Comparison of ENCODE assay signal across 8 mouse cellular contexts in genomic region chr9:43104873-43105663, GRCm38 (mm10). TPM values are rescaled to one million over a fixed set of nuclear protein-coding genes. Genes with fewer than 3 reads are reported as not detected.
DNase-seq lines count a peak whose midpoint lies in the region; ATAC-seq lines count a peak whose summit lies in the region.

No protein-coding gene starts in this region.

- no peaks in the 10 kb centered on the region for H3K27me3 ChIP-seq in heart, embryonic 12.5 days (replicated peaks)
- no peaks in the 10 kb centered on the region for H3K27me3 ChIP-seq in kidney, embryonic 16.5 days (ENCODE audit: insufficient read depth, low read length)
- H3K27me3 ChIP-seq in stomach, embryonic 16.5 days (ENCODE audit: control insufficient read depth, insufficient read depth, low read length) = no peaks in the 10 kb centered on the region

- peak overlapping the region; percentile 84 for H3K4me2 ChIP-seq in heart, embryonic 12.5 days
- H3K4me2 ChIP-seq in kidney, embryonic 16.5 days (replicated peaks; ENCODE audit: low read depth, low read length) = peak overlapping the region; percentile 77
- H3K4me2 ChIP-seq in stomach, embryonic 16.5 days (ENCODE audit: low read depth, low read length) = peak overlapping the region; percentile 87

- ATAC-seq in heart, embryonic 12.5 days (ENCODE audit: insufficient number of reproducible peaks, low FRiP score) = no peak
- peak; percentile 10; the same call in 1 of the 2 replicates for ATAC-seq in kidney, embryonic 16.5 days (ENCODE audit: low FRiP score, low TSS enrichment)
- no peak for ATAC-seq in stomach, embryonic 16.5 days (ENCODE audit: insufficient read depth, low FRiP score)

- DNase-seq in lung, adult 18-20 months = peak; percentile 41 to 45
- DNase-seq in lung, postnatal 25 days (ENCODE audit: low spot score) = no peak
- peak; percentile 6 for DNase-seq in T-cell, adult 2 months (ENCODE audit: low spot score)
- peak; percentile 34 for DNase-seq in embryo, embryonic 11 days
- peak; percentile 31 for DNase-seq in lung, postnatal 14 days

- WGBS in heart, embryonic 12.5 days = under 1% methylated on average over 40 of the region's 40 CpGs
- WGBS in kidney, embryonic 16.5 days = under 1% methylated on average over 40 of the region's 40 CpGs
- WGBS in stomach, embryonic 16.5 days = under 1% methylated on average over 40 of the region's 40 CpGs

- peaks cover under 1% of the 10 kb centered on the region; the same call in 1 of the 2 replicates for H3K36me3 ChIP-seq in heart, embryonic 12.5 days
- no peaks in the 10 kb centered on the region for H3K36me3 ChIP-seq in kidney, embryonic 16.5 days (ENCODE audit: insufficient read depth, low read length)
- no peaks in the 10 kb centered on the region for H3K36me3 ChIP-seq in stomach, embryonic 16.5 days (ENCODE audit: control insufficient read depth, insufficient read depth, low read length)

- peak overlapping the region; percentile 92 for H3K27ac ChIP-seq in heart, embryonic 12.5 days (ENCODE audit: poor library complexity, severe bottlenecking)
- H3K27ac ChIP-seq in kidney, embryonic 16.5 days (ENCODE audit: low read length) = peak overlapping the region; percentile 94
- H3K27ac ChIP-seq in stomach, embryonic 16.5 days (ENCODE audit: low read length) = peak overlapping the region; percentile 95

- peak overlapping the region; percentile 72 for H3K4me3 ChIP-seq in heart, embryonic 12.5 days
- H3K4me3 ChIP-seq in kidney, embryonic 16.5 days (ENCODE audit: low read length) = peak overlapping the region; percentile 88
- peak overlapping the region; percentile 94 for H3K4me3 ChIP-seq in stomach, embryonic 16.5 days (replicated peaks; ENCODE audit: low read length)

- H3K4me1 ChIP-seq in heart, embryonic 12.5 days (replicated peaks) = peaks cover 33% of the 10 kb centered on the region
- peaks cover 33% of the 10 kb centered on the region for H3K4me1 ChIP-seq in kidney, embryonic 16.5 days (ENCODE audit: insufficient read depth, low read length)
- peaks cover 18% of the 10 kb centered on the region for H3K4me1 ChIP-seq in stomach, embryonic 16.5 days (ENCODE audit: control insufficient read depth, insufficient read depth, low read length)

- H3K9ac ChIP-seq in heart, embryonic 12.5 days = peak overlapping the region; percentile 92
- peak overlapping the region; percentile 95 for H3K9ac ChIP-seq in kidney, embryonic 16.5 days (replicated peaks; ENCODE audit: low read length)
- H3K9ac ChIP-seq in stomach, embryonic 16.5 days (ENCODE audit: low read length) = peak overlapping the region; percentile 98

- no peaks in the 10 kb centered on the region for H3K9me3 ChIP-seq in heart, embryonic 12.5 days (replicated peaks)
- no peaks in the 10 kb centered on the region for H3K9me3 ChIP-seq in kidney, embryonic 16.5 days (ENCODE audit: low read length)
- no peaks in the 10 kb centered on the region for H3K9me3 ChIP-seq in stomach, embryonic 16.5 days (replicated peaks; ENCODE audit: control insufficient read depth, low read length)

RNA-seq across cellular contexts. Expression of gene Arhgef12, which starts 2.0 kb away (rescaled TPM):
- polyA plus RNA-seq in heart, embryonic 12.5 days (2016; fragmentation: Nextera tagmentation; extraction: Ambion mirVana) = 13.3 and 13.9 TPM in 2 replicates
- polyA plus RNA-seq in kidney, embryonic 16.5 days (2015; fragmentation: Nextera tagmentation; extraction: Ambion mirVana) = 13.0 and 16.5 TPM in 2 replicates
- polyA plus RNA-seq in stomach, embryonic 16.5 days (2015; fragmentation: Nextera tagmentation; extraction: Ambion mirVana) = 10.6 and 11.2 TPM in 2 replicates

RNA-seq across cellular contexts. Expression of gene Tmem136, which starts 11.3 kb away (rescaled TPM):
- polyA plus RNA-seq in heart, embryonic 12.5 days (2016; fragmentation: Nextera tagmentation; extraction: Ambion mirVana) = 15.2 and 18.6 TPM in 2 replicates
- polyA plus RNA-seq in kidney, embryonic 16.5 days (2015; fragmentation: Nextera tagmentation; extraction: Ambion mirVana) = 9.2 and 9.7 TPM in 2 replicates
- polyA plus RNA-seq in stomach, embryonic 16.5 days (2015; fragmentation: Nextera tagmentation; extraction: Ambion mirVana) = 4.0 and 4.5 TPM in 2 replicates
